Mouse (Mus musculus) gonadal fat pad, adult 2 months (tissue): ENCODE measurements at regions not wholly inside any gene's neighbourhood (a gene's known extent, or its start where the extent isn't known, plus 50 kb on each side); places are given as distances from the start of the nearest gene placed in this dataset.
A peak's percentile ranks its signal among the peaks of the same experiment; 100 is the strongest.

ENCODE experiments used
- DNase-seq: peaks from one replicate; pipeline ENCODE4 v3.0.0-alpha.2; 2012; ENCODE audit warnings: low read depth

GRCm38 (mm10) chr7:115294655-115295230, 551.2 kb downstream of the Insc start:
- DNase-seq = no peak

- no peak for DNase-seq
These were observed 556.7 kb downstream of the Insc start for GRCm38 (mm10) chr7:115300241-115300640.

DNA sequence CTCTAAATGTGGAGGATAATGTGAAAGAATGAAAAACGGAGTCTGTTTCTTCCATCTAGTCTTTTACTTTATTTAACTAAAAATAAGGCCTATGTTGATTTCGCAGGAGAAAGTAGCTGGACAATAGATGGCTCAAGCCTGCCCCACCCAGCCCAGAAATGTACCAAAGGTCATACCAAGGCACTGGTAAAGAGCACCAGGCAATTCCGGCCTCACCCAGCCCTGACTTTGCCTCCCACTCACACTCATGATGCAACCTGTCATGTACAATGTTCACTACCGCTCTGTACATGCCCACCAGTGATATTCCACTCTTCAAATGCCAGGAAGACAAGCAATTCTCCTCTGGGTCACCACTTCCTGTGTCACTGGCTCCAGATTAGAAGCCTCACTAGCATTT, 564.9 kb downstream of the Insc start:
- DNase-seq = no peak

- DNase-seq = peak; percentile 79
These were observed 567.1 kb downstream of the Insc start for GRCm38 (mm10) chr7:115310400-115311225.

DNA sequence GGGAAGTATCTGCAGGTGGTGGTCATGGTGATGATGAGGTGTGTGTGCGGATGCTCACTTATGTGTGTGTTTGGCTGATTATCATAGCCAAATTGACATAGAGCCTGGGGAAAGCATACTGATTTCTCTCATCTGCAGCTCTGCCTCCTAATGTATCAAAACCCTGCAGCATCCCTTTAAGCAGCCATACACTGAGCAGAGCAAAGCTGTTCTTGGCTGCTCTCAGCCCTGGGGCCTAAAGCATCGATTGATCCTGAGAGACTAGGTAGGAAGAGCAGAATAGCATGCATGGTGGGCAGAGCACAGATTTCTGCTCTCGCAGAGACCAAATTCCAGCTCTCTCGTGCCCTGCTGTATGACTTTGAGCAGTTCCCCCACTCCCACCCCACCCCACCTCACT, 576.0 kb downstream of the Insc start:
- no peak for DNase-seq

DNA sequence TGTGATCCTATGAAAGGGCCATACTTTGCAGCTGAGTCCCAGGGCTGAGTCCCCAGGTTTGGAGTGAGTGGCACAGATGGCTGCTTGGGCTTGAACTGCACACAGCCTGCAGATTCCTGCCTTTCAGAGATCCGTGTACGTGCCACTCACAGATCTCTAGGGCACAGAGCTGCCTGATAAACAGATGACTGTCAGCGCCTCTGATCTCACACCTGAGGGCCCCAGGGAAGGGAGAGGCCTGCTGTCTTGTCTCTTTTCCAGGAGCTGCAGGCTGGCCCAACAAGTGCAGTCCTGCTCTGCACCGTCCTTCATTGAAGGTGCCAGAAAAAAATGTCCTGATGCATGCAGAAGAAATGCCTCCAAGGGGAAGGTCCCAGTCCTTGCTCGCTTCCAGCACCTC, 579.5 kb downstream of the Insc start:
- no peak for DNase-seq

GRCm38 (mm10) chr7:115328300-115328699, 584.8 kb downstream of the Insc start:
- DNase-seq = no peak

DNA sequence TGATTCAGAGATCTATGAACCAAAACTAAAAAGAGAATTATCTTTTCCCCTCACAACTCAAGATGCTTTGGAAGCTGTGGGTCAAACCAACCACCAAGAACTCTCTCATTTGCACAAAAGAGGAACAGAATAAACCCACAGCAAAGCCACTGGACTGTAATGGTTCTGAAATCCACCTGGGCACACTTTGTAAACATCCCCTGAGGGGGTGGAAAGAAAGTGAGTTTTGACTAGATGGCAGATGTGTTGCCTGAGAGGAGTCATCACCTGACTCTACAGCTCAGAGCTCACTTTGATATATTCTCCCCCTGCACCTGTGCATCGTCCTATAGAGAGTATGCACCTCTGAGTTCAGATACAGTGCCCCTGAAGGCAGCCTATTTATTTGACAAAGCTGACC, 588.2 kb downstream of the Insc start:
- no peak for DNase-seq

- DNase-seq = no peak
These were observed 589.6 kb downstream of the Insc start for GRCm38 (mm10) chr7:115333046-115333577.

DNA sequence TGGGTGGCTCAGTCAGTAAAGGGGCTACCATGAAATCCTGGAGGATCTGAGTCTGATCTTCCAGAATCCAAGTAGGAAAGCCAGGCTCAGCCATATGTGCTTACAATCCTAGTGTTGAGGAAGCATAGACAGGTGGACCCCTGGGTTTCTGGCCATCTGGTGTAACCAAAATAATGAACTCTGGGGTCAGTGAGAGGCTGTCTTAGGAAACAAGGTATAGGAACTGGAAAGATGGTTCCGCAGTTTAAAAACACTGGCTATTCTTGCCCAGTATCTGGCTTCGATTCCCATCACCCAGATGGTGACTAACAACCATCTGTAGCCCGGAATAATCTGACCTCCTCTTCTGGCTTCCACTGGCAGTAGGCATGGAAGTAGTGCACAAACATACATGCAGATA, 591.6 kb downstream of the Insc start:
- DNase-seq = no peak

GRCm38 (mm10) chr7:115340155-115340554, 596.7 kb downstream of the Insc start:
- no peak for DNase-seq

GRCm38 (mm10) chr7:115341007-115341406, 597.5 kb downstream of the Insc start:
- no peak for DNase-seq

- DNase-seq = no peak
These were observed 602.3 kb downstream of the Insc start for GRCm38 (mm10) chr7:115345749-115346148.

DNA sequence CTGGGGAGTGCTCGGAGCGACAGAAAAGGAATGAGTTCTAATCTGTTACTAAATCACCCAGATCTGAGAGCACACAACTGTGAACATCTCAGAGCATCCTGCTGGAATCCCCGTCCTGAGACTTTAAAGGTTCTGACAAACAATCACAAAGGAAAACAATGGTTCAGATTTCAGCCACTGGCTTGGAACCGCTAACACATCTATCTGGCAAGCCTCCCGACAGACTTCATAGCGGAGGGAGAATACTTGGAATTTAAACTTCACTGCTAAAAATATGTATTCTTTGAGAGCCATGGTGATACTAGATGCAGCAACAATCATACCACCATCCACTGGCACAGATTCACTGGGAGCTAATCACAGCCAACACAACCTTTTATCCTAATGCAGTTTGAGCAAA, 615.2 kb downstream of the Insc start:
- DNase-seq = no peak

DNA sequence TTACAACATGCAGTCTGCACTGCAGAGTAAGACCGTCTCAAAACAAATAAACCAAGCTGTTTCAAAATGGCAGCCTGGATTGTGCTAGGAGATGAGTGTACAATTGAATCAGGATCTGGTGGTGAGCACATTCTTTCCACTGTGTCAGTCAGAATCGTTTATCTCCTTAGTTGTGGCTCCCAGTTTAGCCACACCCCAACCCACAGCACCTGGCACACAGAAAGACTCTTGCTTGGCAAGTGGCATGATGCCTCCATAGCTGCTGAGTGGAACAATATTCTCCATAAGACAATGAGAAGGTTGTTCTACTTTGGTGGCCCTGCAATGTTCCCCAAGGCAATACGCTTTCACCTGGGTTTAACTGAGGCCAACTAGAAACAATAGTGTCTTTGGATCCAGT, 616.6 kb downstream of the Insc start:
- DNase-seq = no peak

DNA sequence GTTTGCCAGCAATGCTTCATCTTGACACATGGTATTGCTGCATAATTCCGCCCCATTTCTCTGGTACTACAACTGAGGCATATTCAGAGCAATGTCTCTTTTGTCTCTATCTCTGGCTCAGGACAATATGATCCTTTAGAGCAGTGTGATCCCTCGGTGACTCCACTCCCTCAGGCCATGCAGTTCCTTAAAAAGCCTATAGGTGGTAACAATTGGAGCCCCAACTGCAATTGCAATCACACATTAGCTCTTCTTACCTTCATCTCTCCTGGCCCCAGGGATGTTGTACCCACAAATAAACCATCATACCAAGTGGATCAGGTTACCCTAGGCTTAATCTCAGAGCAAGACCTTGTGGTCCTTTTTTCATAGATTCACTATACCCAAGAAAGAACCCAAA, 618.6 kb downstream of the Insc start:
- no peak for DNase-seq

DNA sequence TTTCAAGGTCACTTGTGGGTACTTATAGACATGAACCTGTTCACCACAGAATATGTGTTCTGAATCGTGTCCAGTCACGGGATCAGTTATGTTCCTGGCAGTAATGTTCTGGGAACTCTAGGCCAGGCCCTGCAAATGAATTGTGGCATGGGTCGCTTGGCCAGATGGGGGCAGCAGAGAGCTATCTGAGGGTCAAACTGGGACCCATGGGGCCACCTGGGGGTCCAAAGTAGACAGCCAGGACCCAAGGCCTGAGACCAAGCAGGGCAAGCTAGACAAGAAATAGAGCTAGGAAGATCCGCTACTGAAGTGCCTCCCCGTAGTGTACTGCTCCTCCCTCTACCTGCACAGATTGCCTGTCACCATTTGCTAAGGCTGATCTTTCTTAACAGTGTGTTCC, 623.4 kb downstream of the Insc start:
- no peak for DNase-seq

DNA sequence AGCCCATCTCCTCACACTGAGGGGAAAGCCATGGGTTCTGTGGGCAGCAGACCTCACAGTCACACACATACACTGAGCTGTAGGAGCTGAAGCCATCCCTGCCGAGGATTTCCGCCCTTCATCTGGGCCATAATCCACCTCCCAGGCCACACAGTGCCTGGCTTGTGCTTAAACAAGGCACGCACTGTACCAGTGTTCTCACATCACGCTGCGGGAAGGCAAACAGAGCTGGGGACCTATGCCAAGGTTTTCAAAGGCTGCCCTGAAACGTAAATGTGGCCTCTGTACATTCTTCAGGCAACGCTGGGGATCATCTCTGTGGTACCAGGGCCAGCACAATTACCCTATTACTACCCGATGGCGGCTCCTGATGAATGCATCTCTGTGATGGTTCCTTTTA, 627.6 kb downstream of the Insc start:
- DNase-seq = no peak

DNA sequence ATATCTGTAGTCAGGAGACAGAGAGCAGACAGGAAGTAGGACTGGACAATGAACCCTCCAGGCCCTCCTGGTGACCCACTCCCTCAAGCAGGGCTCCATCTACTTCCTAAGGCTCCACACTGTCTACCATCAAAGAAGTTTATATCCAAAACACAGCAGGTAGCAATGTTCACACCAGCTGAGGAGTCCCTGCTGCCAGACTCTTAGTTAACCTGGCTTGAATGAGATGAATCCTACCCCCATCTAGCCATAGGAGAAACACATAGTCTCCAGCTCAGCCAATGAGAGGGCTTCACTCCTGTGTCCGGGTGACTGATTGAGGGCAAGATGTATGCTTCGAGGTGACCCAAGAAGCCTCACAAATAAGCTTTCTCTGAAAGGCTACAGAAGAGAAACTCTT, 629.4 kb downstream of the Insc start:
- DNase-seq = no peak

DNA sequence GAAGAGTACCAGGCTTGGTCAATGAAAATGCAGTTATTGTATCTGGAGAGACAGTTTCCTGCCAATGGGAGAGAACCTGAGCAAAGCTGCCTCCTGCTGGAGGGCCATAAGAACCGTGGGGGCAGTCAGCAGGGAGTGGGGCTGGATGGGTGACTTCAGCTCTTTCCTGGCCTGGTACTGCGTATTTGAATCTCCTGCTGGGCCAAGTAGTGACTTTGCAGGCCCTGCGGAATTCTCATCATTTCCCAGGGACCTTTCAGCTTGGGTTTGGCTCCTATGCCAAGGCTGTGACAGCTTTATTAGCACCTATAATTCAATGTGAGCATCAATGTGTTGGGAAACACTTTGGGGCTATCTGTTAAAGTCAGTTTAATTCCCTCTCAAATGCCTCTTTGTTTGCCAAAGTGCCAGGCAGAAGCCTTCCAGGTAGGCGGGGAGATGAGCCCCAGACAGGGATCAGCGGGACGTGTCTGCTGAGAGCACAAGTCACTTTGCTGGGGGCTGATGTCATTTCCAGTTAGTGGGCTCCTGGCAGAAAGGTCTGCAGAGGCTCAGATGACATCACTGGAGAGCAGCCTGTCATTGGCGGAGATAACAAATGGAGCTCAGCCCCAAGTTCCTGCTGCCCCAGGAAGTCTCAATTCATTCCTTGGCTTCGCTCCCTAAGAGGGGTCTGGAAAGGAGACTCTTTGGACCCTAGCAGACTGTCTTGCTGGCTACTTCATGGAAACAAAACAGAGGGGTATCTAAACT, 630.5 kb downstream of the Insc start:
- peak; percentile 47 for DNase-seq

DNA sequence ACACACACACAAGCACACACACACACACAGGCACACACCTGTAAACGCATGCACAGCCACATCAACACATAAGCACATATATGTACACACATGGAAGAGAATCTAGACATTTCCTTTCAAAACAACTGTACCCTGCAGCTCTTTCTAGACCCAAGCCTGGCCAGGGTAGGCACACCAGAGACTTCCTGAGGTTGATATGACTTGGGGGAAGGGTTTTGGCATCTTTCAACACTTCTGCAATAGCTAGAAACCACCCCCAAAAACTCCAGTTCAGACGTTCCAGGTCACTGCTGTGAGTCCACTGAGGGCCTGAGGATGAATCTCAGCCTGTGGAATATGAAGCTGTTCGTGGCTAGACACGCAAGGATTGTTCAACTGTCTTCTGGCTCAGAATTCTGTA, 632.6 kb downstream of the Insc start:
- DNase-seq = no peak

GRCm38 (mm10) chr7:115378836-115379235, 635.3 kb downstream of the Insc start:
- DNase-seq = no peak

DNA sequence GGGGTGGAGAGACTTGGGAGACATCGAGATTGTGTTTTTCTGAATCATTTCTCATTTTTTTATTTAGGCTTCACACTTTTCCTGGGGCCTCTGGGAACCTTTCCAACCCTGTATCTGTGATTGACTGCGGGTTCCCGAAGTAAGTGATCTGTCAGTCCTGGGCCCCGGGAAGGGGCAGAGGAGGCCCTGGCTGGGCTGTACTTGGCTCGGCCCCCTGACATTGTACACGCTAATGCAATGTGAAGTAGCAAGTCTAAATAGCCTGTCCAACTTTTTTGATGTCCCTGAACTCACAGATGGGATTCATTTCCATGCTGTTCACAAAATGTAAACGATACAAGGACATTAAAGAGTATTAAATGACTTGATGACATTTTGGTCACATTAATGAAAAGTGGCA, 636.1 kb downstream of the Insc start:
- no peak for DNase-seq
